7 mouse cellular contexts compared by ENCODE assay signal in the genomic region with DNA sequence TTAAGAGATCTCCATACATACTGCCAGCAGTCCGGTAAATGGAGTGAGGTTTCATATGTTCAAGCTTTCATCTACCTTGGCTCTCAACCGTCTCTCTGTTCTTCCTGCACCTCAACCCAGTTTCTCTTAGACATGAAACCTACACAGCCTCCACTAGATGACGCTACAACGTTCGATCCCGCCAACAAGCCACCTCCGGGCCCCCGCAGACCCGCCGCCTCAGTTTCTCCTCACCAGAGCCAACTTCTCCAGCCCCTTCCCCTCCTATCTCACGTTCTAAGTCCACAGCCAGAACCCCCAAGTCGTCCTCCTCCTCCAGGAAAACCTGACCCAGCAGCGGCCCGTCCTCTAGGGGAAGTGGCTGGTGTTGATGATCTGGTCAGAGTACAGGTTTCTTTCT. TPM values are rescaled to one million over a fixed set of nuclear protein-coding genes. Genes with fewer than 3 reads are reported as not detected.
DNase-seq lines count a peak whose midpoint lies in the region; ATAC-seq and TF ChIP-seq lines count a peak whose summit lies in the region.

No protein-coding gene starts in this region.

- TF ChIP-seq POLR2A in ES-Bruce4 (IDR thresholded peaks at IDR 0.05; ENCODE audit: insufficient read depth, low read length), result no peak
- TF ChIP-seq POLR2A in embryonic fibroblast, embryonic 13.5 days (IDR thresholded peaks at IDR 0.05; ENCODE audit: low read depth, low read length), result no peak

- no peaks in the 10 kb centered on the region for H3K27me3 ChIP-seq in ES-Bruce4 (ENCODE audit: control insufficient read depth, insufficient read depth, low read length, poor library complexity, severe bottlenecking)
- H3K27me3 ChIP-seq in hindbrain, postnatal 0 days (ENCODE audit: insufficient read depth, low read length), result no peaks in the 10 kb centered on the region
- no peaks in the 10 kb centered on the region for H3K27me3 ChIP-seq in liver, embryonic 16.5 days (ENCODE audit: control insufficient read depth, insufficient read depth, low read depth, low read length)

- 0 out of 2 replicates have a peak, but pooled peaks have one; percentile 8 for ATAC-seq in hindbrain, postnatal 0 days
- ATAC-seq in liver, embryonic 16.5 days (ENCODE audit: low read depth), result no peak
- ATAC-seq in erythroid progenitor cell, adult 5-6 weeks (replicated peaks; ENCODE audit: low FRiP score, poor library complexity, severe bottlenecking), result no peak

- 41% methylated on average over 14 of the region's 14 CpGs for WGBS in hindbrain, postnatal 0 days
- WGBS in liver, embryonic 16.5 days (ENCODE audit: insufficient replicate concordance), result 8% methylated on average over 14 of the region's 14 CpGs

- DNase-seq in B cell, adult 2 months, result peak; percentile 65 to 66
- peak; percentile 66 for DNase-seq in hindbrain, postnatal 0 days (ENCODE audit: low spot score)
- peak; percentile 53 for DNase-seq in neural tube, embryonic 10.5 days (ENCODE audit: extremely low spot score, low spot score)

- TF ChIP-seq CTCF in ES-Bruce4 (IDR thresholded peaks at IDR 0.05; ENCODE audit: low read depth, low read length), result peak; percentile 59
- no peak for TF ChIP-seq CTCF in embryonic fibroblast, embryonic 13.5 days (IDR thresholded peaks at IDR 0.05; ENCODE audit: borderline replicate concordance, insufficient read depth, low read length)
- peak; percentile 61 for TF ChIP-seq CTCF in hindbrain, postnatal 0 days (IDR thresholded peaks at IDR 0.05; ENCODE audit: low read depth)

- TF ChIP-seq EP300 in ES-Bruce4 (IDR thresholded peaks at IDR 0.05; ENCODE audit: insufficient read depth, low read depth, low read length), result no peak

- H3K4me1 ChIP-seq in ES-Bruce4 (ENCODE audit: control insufficient read depth, insufficient read depth, low read length), result peaks cover 4% of the 10 kb centered on the region
- H3K4me1 ChIP-seq in embryonic fibroblast, embryonic 13.5 days (ENCODE audit: control insufficient read depth, insufficient read depth, low read length), result peaks cover 6% of the 10 kb centered on the region
- 0 out of 2 replicates have a peak, but pooled peaks cover 9% of the 10 kb centered on the region for H3K4me1 ChIP-seq in hindbrain, postnatal 0 days (ENCODE audit: insufficient read depth, low read length)
- H3K4me1 ChIP-seq in liver, embryonic 16.5 days (ENCODE audit: control insufficient read depth, low read depth, low read length), result peaks cover 16% of the 10 kb centered on the region

- H3K4me2 ChIP-seq in hindbrain, postnatal 0 days (ENCODE audit: low read depth, low read length), result peak overlapping the region; percentile 77
- H3K4me2 ChIP-seq in liver, embryonic 16.5 days (ENCODE audit: low read depth, low read length), result peak overlapping the region; percentile 88

- H3K36me3 ChIP-seq in ES-Bruce4 (ENCODE audit: control insufficient read depth, insufficient read depth, low read length, poor library complexity, severe bottlenecking), result peaks cover 34% of the 10 kb centered on the region
- H3K36me3 ChIP-seq in hindbrain, postnatal 0 days (ENCODE audit: insufficient read depth, low read length), result no peaks in the 10 kb centered on the region
- H3K36me3 ChIP-seq in liver, embryonic 16.5 days (ENCODE audit: control insufficient read depth, insufficient read depth), result no peaks in the 10 kb centered on the region

- H3K9me3 ChIP-seq in ES-Bruce4 (replicated peaks; ENCODE audit: control insufficient read depth, insufficient read depth, low read length, poor library complexity, severe bottlenecking), result no peaks in the 10 kb centered on the region
- H3K9me3 ChIP-seq in hindbrain, postnatal 0 days (ENCODE audit: low read length), result no peaks in the 10 kb centered on the region
- no peaks in the 10 kb centered on the region for H3K9me3 ChIP-seq in liver, embryonic 16.5 days (replicated peaks; ENCODE audit: control insufficient read depth, low read length)

- peak overlapping the region; percentile 98 for H3K4me3 ChIP-seq in ES-Bruce4 (ENCODE audit: low read depth, low read length)
- H3K4me3 ChIP-seq in embryonic fibroblast, embryonic 13.5 days (ENCODE audit: insufficient read depth, low read length), result peak overlapping the region; percentile 45
- peak overlapping the region; percentile 36 for H3K4me3 ChIP-seq in hindbrain, postnatal 0 days (ENCODE audit: low read length)
- peak overlapping the region; percentile 57 for H3K4me3 ChIP-seq in liver, embryonic 16.5 days (ENCODE audit: low read depth, low read length)

- H3K27ac ChIP-seq in ES-Bruce4 (ENCODE audit: insufficient read depth, low read length), result peak overlapping the region; percentile 99
- H3K27ac ChIP-seq in embryonic fibroblast, embryonic 13.5 days (ENCODE audit: insufficient read depth, low read length), result no peak overlapping the region
- peak overlapping the region; percentile 83; the same call in 1 of the 2 replicates for H3K27ac ChIP-seq in hindbrain, postnatal 0 days
- H3K27ac ChIP-seq in liver, embryonic 16.5 days (ENCODE audit: low read length), result peak overlapping the region; percentile 53

- H3K9ac ChIP-seq in ES-Bruce4 (ENCODE audit: low read depth, poor library complexity, severe bottlenecking), result peak overlapping the region; percentile 83
- H3K9ac ChIP-seq in hindbrain, postnatal 0 days (replicated peaks; ENCODE audit: low read length), result peak overlapping the region; percentile 42; the same call in 1 of the 2 replicates
- peak overlapping the region; percentile 44 for H3K9ac ChIP-seq in liver, embryonic 16.5 days (ENCODE audit: low read depth, low read length)

RNA-seq across cellular contexts. Expression of a gene that starts 32.7 kb away (rescaled TPM):
- polyA plus RNA-seq in ES-Bruce4 (2011; ENCODE audit: insufficient read depth, insufficient read length, low read depth, missing spikeins), result 19,892 and 21,149 TPM in 2 replicates
- 16,028 and 17,695 TPM in 2 replicates for polyA plus RNA-seq in embryonic fibroblast, embryonic 13.5 days (2011; ENCODE audit: insufficient read length, low read depth, missing spikeins)
- total RNA-seq in hindbrain, postnatal 0 days (2014; rRNA removed), result 5,514 and 5,628 TPM in 2 replicates
- polyA plus RNA-seq in hindbrain, postnatal 0 days (2015; fragmentation: Nextera tagmentation; extraction: Ambion mirVana), result 2,472 and 2,549 TPM in 2 replicates
- polyA plus RNA-seq in liver, embryonic 16.5 days (2015; fragmentation: Nextera tagmentation; extraction: Ambion mirVana), result 1,873 and 1,994 TPM in 2 replicates
- 4,196 and 4,552 TPM in 2 replicates for total RNA-seq in erythroid progenitor cell, adult 5-6 weeks (2015; ENCODE audit: low replicate concordance)
- total RNA-seq in erythroid progenitor cell, adult 5-6 weeks (2017; ENCODE audit: low replicate concordance), result 1,708 and 2,374 TPM in 2 replicates

Comparison
In these comparisons a context has a peak if more than half of its experiments do, and no peak if none do; other contexts are left out.
1. H3K4me3 ChIP-seq: peak in every context shown above with its lines; median percentile 98 in ES-Bruce4; 57 in liver, embryonic 16.5 days; 45 in embryonic fibroblast, embryonic 13.5 days; 36 in hindbrain, postnatal 0 days.